Mouse (Mus musculus) T-helper 17 cell (primary cell): ENCODE data around the gene Hipk2.

ENCODE experiments used
- in situ Hi-C, 2 experiments: fragments of 300-600 bp; cut with MboI, MseI; formaldehyde crosslinking; loops; 1 replicate in 1 of 2; 2 replicates in 1 of 2; pipeline ENCODE4 v1.15.1; 2025; ENCODE audit warnings: high pct_unique_total_duplicates in 2 of 2

Hipk2 gene

GRCm38 (mm10) chr6:38908401-38908800 lies 32.4 kb upstream of the Hipk2 start:
- in situ Hi-C loops: loop anchor here (5.0 to 25.0 kb wide), 2 partner anchors 41 to 246 kb away; partner anchors contain the start of gene Clec2l (in 2 of the 2)

GRCm38 (mm10) chr6:38906005-38906404 lies 30.0 kb upstream of the Hipk2 start:
- in situ Hi-C loops: loop anchor here (5.0 to 25.0 kb wide), 2 partner anchors 39 to 244 kb away; partner anchors contain the start of gene Clec2l (in 2 of the 2)

GRCm38 (mm10) chr6:38902820-38903439 lies 27.0 kb upstream of the Hipk2 start:
- in situ Hi-C loops: loop anchor here (25.0 kb wide), 1 partner anchor 241 kb away; the partner anchor contains the start of gene Clec2l (in 2 of the 2)

GRCm38 (mm10) chr6:38901636-38902035 lies 25.7 kb upstream of the Hipk2 start:
- in situ Hi-C loops: loop anchor here (25.0 kb wide), 1 partner anchor 239 kb away; the partner anchor contains the start of gene Clec2l (in 2 of the 2)

DNA sequence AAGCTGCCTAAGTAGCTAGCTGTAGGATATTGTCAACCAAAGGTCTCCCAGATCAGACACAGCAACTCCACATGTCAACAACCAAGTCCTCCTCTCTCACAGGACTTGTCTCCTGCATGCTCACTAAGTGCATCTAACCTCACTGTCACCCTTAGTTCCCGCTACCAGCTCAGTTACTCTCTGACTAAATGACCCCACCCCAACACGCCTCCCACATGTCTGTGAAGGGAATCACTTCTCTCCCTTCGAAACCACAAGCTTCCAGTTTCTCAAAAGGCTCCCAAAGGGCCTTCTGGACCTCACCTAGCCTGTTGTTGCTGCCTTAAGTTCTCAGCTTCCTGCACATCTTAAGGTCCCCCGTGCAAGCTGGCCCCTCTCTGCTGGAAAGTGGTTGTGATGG lies 25.2 kb upstream of the Hipk2 start:
- in situ Hi-C loops: loop anchor here (25.0 kb wide), 1 partner anchor 239 kb away; the partner anchor contains the start of gene Clec2l (in 2 of the 2)

- in situ Hi-C loops: loop anchor here (25.0 kb wide), 1 partner anchor 238 kb away; the partner anchor contains the start of gene Clec2l (in 2 of the 2)
Observed at GRCm38 (mm10) chr6:38900479-38901126, 24.6 kb upstream of the Hipk2 start.

GRCm38 (mm10) chr6:38900073-38900472 lies 24.1 kb upstream of the Hipk2 start:
- in situ Hi-C loops: loop anchor here (25.0 kb wide), 1 partner anchor 238 kb away; the partner anchor contains the start of gene Clec2l (in 2 of the 2)

- in situ Hi-C loops: loop anchor here in 1 of 2 experiments (5.0 kb wide), 2 partner anchors 76 to 161 kb away; no protein-coding TSS in a partner anchor
Observed at GRCm38 (mm10) chr6:38893615-38894014, 17.6 kb upstream of the Hipk2 start.

- in situ Hi-C loops: loop anchor here in 1 of 2 experiments (5.0 kb wide), 2 partner anchors 75 to 160 kb away; no protein-coding TSS in a partner anchor
Observed at GRCm38 (mm10) chr6:38892017-38892416, 16.1 kb upstream of the Hipk2 start.

GRCm38 (mm10) chr6:38889156-38889555 lies 13.2 kb upstream of the Hipk2 start:
- in situ Hi-C loops: no loop called here

DNA sequence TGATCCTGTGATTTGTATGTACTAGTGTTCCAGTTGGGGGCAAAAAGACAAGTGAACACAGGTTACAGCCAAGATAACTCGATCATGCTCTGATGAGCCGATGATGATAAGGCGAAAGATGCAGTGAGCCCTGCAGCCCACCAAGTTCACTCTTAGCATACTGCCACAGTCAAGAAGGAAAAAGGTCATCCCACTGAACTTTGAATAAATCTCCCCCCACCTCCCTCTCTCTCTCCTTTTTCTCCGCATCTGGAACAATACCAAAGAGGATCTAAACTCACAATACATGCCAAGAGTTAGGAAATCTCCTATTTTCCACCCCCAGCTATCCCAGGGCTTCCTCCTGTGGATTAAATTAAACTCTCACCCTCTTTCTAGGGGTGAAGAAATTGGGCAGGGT lies 11.5 kb upstream of the Hipk2 start:
- in situ Hi-C loops: no loop called here

GRCm38 (mm10) chr6:38885132-38885531 lies 9.2 kb upstream of the Hipk2 start:
- in situ Hi-C loops: no loop called here

DNA sequence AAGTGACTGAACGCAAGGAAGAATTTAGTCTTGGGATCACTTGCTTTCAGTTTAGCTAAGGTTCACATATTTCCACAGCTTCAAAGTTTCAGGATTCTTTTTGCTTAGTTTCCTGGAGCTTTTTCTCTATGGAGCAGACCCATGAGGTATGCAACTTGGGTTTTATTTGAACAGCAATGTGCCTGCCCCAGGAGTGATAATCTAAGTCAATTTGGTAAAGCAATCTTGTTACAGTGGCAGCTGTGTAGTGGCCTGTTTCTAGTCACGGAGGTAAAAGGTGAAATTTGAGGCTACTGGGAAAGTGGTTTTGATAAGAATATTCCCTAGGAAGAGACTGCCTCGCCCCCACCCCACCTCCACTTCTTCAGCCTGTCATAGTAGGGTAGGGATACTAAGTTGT lies 8.5 kb upstream of the Hipk2 start:
- in situ Hi-C loops: no loop called here

DNA sequence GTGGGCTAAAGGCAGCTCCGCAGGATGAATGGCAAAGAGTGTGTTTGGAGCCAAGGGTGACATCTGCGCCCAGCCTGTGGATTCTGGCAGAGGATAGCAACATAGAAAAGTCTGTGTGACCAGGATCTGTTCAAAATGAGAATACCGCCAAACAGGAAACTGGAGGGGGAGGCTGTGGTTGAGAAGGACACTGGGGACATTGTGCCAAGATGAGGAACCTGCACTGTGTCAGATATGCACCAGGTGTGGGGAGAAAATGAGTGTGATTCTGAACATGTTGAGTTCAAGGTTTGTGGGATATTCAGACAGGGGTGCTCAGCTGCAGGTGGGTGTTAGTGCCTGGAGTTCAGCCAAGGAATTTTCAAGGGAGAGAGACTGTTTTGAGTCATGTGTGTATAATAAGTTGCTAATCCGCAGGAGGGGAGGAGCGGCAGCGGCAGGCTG lies 6.8 kb upstream of the Hipk2 start:
- in situ Hi-C loops: no loop called here

GRCm38 (mm10) chr6:38881975-38882374 lies 6.0 kb upstream of the Hipk2 start:
- in situ Hi-C loops: no loop called here

GRCm38 (mm10) chr6:38881468-38881867 lies 5.5 kb upstream of the Hipk2 start:
- in situ Hi-C loops: no loop called here

DNA sequence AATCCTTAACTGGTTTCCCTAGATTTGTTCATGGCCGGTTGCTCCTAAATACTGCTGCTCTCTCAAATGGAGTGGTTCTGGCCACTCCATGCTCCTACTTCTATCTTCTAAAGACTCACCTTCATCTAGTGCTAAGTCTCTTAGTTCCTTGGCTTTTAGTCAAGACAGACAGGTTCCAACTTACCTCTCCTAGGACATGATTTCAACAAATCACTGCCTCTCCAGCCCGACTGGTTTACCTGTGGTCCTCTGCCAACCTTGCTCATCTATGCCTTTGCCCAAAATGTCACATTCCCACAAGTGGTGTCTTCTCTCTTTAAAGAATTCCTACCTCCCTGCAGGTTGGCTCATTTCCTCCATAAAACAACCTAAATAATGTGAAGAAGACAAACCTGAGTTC lies 1.7 kb upstream of the Hipk2 start:
- in situ Hi-C loops: no loop called here

DNA sequence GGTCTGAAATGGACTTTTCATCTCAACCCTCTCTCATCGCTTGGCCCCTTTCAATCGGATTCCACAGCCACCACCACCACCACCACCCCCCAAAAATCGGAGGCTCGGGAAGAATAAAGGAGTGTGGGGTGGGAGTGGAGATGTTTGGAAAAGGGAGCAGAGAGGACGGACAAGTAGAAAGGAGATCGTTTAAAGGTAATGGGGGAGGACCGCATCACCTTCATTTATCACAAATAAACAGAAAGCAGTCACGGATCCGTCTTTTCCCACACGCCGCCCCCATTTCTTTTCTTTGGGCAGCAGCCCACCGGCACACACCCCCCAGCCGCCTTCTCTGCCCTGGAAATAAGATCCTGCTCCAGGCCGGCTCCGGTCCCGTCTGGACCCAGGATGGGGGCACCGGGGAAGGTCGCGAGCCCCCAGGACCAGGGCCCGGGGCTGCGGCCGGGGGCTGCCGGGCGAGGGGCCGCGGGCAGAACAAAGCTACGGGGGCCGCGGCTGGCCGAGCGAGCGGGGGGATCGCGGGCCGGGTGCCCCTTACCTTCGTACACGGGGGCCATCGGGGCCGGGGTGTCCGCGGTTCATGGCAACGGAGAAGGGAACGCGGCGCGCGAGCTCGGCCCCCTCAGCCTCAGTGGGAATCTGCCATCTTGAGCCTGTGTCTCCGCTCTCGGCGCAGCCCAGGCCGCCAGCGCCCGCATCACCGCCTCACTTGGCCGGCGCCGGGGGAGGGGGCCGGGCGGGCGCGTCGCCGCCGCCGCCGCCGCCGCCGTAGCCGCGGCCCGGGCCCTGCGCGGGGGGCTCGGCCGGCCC lies 501 bp downstream of the Hipk2 start, which contains the start of gene Tbxas1:
Gene Tbxas1, plus strand, starts transcription at position 147 of the 813 bp plus-strand sequence.
- in situ Hi-C loops: no loop called here

- in situ Hi-C loops: no loop called here
Observed at GRCm38 (mm10) chr6:38874565-38875257, 1.3 kb downstream of the Hipk2 start.

DNA sequence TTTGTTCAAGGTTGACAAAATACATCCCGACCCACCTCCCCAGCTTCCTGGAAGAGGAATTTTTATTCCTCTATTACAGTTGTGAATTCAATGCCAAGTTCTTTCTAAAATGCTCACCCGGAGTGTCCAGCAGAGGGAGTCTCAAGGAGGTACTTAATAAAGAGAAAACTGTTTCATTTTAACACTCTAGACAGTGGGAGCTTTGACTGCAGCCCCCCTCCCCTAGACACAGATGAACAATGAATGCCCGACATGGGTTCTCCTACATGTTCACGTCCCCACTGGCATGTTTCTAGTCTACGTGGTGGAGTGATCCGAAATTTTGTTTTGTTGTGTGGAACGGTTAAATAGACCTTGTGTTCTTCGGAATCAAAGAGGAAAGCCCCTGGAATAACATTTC lies 1.9 kb downstream of the Hipk2 start:
- in situ Hi-C loops: no loop called here

DNA sequence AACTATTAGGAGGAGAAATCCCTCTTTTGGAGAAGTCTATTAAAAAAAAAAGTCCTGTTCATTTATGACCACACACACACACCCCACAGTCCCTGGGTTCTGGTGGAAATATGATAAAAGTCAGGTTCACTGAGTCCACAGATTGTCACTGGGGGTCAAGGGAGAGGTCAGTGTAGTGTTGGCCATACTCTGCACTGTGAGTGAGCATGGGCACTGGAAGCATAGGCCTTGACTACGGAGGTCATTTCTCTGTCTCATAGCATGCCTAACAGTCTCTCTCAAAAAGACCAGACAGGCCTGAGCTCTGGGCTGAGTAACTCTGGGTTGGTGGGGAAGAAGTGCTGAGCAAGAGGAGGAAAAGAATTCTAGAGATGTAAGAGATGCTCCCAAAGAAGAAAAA lies 2.6 kb downstream of the Hipk2 start:
- in situ Hi-C loops: no loop called here
